Mouse (Mus musculus) layer of hippocampus, postnatal 10 days (tissue): ENCODE measurements at regions not wholly inside any gene's neighbourhood (a gene's known extent, or its start where the extent isn't known, plus 50 kb on each side); places are given as distances from the start of the nearest gene placed in this dataset.
"Not testable (repeated sequence)": the region's sequence is repeated elsewhere in the genome, so short reads cannot be mapped to it uniquely, and the experiment has no call there.

Source experiments
- DNase-seq, 2 experiments: peaks; one replicate each; pipeline ENCODE4 v3.0.0; 2021; ENCODE audit warnings: low spot score in 2 of 2

DNA sequence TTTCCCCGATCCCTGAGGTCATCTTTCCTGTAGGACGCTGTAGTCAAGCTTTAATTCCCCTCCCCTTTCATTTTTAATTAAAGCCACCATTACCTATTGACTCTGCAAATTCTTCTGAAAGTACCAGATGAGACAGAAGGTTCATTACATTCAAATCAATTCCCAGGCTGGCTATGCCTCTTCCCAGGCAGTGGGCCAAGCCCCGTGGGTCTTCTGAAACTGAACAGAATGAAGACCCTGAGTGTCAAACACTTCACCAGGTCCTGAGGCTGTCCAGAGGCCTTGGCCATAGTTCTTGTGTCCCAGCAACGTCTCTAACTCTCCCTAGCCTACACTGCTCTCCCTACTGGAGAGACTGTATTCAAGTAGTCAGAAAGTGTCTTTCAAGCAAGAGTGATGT is 607.4 kb downstream of the Pdcd6ip start:
- DNase-seq, result peak in 1 of 2 experiments; percentile 25

DNA sequence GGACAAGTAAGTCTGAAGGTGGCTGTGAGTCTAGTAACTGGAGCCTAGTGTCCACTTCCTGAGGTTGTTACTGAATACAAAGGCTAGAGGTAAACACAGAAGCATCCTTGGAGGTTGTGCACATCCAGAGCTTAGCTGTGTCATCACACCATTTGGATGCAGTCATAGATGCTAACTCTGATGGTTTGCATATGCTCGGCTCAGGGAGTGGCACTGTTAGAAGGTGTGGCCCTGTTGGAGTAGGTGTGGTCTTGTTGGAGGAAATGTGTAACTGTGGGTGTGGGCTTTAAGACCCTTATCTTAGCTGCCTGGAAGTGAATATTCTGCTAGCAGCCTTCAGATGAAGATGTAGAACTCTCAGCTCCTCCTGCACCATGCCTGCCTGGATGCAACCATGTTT is 612.6 kb downstream of the Pdcd6ip start:
- DNase-seq, result not testable (repeated sequence)

DNA sequence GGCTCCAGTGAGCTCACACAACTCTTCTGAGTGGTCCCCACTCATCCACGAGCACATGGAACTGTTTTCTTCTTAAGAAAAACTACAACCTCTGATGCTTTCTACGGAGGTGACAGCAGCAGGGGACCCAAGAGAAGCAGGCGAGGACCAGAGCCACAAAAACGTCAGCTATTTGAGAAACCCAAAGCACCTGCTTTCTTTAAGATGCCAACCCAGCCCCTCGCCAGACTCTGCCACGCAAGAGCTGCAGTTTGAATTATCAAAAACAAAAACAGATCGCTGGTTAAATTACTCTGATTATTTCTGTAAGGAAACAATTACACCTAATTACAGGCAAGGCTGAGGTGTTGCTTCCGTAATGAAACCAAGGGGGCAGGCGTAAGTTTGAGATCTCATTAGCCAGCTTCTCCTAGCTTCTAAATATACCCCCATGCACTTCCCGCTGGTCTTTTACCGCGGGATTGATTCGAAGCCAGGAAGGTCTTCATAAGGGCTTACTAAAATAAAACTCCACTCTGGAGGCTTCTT is 614.1 kb downstream of the Pdcd6ip start:
- no peak for DNase-seq

DNA sequence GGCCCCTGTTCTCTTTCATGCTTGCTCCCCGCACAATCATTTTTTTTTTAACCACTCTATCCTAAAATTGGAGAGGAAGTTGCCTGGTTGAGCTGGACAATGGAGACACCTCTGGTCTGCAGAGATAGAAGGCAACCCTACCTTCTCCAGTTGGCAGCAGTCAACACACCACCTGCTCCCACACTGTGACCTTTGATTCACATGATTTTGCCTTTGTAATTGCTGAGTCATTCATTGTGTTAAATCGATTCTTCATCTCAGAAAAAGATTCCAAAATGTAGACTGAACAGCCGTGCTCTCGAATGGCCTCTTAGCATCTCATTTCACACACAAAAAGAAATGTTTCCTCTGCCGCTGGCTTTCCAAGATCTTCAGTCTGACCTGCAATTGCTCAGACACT is 616.2 kb downstream of the Pdcd6ip start:
- DNase-seq, result no peak

DNA sequence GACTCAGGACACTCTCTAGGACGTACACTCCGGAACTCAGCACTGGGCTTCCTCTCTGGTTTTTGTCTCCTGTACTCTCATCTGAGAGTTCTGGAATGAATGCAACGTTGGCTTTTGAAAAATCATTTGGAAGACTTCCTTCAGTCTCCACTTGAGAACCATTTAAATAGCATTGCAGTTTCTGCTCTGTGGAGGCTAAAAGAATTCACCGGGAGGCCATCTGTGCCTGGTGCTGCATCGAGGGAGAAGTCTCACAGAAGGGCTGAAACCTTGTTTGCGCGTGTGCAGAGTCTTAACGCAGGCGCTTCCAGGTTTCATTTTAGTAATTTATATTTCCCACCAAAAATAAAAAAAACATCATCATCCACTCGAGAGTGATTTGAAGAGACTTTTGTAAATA is 620.3 kb downstream of the Pdcd6ip start:
- no peak for DNase-seq

DNA sequence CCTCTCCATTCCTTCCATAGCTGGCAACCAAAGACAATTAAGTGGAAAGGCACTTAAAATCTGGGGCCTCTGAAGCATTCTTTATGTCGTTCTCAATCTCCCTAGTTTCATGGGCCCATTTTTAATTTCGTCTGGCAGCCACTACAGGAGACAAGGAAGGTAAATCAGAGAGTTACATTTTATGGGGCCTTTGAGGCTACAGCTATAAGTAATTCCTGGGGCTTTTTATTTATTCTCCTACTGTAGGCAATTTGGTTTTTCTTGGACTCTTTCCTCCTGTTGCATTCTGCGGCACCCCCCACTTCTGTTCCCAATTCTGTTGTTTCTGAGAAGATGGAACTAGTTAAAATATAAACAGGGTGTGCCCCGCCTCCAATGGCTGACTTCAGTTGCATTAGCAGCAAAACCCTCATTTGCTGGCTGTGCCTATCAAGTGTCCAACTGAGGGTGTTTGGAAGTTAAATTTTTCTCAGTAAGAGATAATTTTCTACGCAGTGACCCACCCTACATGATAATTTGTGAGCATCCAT is 622.7 kb downstream of the Pdcd6ip start:
- DNase-seq, result no peak

DNA sequence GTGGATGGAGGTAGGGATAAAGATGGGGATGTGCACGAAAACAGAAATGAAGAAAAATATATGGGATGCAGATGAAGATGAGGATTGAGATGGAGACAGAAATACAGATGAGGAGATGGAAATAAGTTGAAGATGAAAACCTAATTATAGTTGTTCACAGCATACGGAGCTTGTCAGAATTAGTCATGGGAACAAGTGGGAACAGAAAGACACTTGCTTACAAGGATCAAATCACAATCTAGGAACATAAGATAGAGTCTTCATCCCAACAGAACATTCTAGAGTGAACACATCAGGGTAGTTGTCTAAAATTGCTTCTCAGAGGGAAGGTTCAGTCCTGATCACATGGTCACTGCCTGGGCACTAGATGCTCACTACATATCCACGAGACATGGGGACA is 633.2 kb downstream of the Pdcd6ip start:
- no peak for DNase-seq

DNA sequence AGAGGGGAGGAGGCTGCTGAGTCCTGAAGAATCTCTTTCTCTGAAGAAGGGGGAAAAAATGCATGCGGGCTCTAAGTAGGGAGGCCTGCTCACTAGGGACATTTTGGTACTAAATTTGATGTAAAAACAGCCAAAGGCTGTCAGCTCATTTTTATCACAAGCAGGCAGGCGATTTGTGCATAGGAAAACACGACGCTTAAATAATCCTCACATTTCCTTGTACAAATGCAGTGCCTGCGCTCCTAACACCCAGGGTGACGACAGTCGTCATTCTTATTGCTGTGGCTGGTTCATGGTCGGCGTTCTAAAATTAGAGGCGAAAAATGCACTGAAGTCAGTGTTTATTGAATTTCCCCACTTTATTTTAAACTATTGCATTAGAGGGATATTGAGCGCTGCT is 650.6 kb downstream of the Pdcd6ip start:
- no peak for DNase-seq

DNA sequence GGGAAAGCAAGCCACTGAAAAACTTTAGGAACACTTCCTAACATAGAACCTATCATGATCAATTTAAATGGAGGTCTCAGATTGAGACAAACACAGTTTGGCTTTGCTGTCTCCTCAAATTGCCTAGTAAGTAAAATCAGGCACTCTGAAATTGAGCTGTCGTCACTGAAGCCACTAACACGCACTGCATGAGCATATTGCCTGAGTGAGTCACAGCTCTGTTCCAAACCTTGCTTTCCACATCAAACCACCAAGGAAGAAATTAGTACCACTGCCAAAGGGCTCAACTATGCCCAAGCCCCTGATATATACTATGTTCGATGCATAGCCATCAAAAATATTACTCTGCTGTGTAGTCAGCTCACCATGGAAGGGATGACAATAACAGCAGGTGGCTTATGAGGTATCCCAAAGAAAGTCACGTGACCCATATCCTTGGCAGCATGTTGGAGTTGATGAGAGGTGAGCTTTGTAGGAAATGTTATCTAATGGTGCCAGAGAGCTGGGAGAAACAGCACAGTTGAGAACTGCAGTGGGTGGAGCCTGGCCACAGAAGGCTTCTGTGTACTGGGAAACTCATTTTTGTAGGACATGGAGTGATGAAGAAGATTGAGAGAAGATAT is 663.4 kb downstream of the Pdcd6ip start:
- no peak for DNase-seq

DNA sequence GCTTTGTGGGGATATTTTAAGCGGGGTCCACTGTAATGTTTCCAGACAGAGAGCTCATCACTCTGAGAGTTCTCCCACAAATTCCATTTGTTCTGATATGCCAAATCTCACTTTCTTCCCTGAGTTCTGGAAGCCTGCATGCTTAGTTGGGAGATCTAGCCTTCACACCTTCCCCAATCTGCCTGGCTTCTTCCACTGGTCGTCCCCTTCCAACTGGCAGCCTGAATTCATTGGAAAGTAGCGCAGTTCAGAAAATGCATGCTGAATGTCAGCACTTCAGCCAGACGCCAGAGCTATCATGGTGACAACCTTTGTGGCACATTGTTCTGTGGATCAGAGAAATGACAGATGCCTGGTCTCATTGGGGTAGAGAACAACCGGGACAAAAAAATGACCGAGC is 667.2 kb downstream of the Pdcd6ip start:
- no peak for DNase-seq

DNA sequence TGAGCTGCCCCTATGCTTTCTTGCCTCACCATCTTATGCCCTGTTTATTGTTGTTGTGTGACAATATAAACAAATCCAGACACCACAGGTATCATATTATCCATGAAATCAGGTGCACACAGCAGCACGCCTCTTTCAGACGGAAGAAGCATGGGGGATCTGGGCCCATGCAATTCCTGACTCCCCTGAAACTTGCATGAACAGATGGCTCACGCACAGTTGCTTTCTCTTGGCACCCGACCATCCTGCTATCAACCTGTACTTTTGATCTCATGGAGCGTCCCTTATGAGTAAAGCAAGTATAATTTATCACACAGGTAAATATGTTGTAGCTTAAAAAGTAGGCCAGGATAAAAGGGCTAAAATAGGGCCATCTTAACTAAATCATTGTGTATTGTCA is 674.1 kb downstream of the Pdcd6ip start:
- no peak for DNase-seq

DNA sequence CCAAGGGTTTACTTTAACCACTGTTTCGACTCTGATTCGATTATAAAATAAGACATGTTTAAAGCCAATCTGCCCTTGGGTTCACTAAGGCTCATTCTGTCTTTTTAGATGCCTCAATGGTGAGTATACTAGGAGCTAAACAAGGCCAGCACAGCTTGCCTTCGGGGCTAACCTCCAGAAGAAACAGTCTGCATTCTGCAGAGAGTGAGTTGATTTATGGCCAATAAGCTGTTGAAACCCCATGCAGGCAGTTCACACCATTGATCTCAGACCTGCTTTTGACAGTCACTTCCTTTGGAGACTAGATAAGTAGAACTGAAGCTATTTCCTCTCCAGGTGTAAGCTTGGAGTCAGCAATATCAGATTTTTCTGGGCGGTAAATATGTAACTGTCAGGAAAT is 679.0 kb downstream of the Pdcd6ip start:
- DNase-seq, result no peak

DNA sequence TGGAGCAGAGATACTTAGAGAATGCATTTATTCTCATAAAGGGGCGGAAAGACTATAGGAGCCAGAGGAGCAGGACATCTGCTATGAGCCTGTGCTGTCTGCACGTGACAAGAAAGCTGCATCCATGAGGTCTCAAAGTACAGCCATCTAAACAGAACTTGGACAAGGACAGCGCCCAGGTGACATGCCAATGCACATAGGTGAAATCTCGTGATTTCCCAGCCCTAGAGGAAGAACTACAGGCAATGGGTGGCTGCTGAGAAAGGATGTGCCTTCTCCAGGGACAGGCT is 681.2 kb downstream of the Pdcd6ip start:
- no peak for DNase-seq

DNA sequence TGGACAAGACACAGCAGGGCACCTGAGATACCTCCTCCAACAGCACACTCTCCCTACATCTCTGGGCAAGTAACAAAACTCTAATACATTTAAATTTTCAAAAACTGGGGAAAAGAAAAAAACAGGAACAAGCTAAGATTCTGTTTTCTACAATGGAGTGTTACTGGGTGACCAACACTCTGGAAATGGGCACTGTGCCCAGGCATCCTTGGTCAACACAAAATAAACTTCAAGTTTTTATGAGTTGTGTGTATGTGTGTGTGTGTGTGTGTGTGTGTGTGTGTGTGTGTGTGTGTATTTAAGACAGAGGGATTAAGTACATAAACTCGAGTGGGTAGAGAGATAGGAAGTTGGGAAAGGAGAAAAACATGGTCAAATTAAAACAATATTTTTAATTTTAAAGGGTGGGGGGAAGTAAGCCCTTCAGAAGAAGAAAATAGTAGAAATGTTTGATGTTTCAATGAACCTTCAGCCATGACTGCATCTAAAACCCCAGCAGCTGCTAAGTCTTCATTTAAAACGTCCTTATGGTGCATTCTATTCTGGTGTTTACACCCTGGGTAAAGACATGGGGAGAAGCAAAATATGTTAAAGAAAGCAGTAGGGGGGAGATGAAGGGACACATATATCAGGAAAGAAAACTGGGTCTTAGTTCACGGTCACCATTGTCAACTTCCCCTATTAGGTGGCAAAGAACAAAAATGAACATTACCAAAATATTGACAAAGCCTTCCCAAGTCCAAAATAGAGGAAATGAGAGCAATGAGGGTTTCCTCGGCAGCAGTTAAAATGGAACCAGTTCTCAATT is 681.8 kb downstream of the Pdcd6ip start:
- no peak for DNase-seq

DNA sequence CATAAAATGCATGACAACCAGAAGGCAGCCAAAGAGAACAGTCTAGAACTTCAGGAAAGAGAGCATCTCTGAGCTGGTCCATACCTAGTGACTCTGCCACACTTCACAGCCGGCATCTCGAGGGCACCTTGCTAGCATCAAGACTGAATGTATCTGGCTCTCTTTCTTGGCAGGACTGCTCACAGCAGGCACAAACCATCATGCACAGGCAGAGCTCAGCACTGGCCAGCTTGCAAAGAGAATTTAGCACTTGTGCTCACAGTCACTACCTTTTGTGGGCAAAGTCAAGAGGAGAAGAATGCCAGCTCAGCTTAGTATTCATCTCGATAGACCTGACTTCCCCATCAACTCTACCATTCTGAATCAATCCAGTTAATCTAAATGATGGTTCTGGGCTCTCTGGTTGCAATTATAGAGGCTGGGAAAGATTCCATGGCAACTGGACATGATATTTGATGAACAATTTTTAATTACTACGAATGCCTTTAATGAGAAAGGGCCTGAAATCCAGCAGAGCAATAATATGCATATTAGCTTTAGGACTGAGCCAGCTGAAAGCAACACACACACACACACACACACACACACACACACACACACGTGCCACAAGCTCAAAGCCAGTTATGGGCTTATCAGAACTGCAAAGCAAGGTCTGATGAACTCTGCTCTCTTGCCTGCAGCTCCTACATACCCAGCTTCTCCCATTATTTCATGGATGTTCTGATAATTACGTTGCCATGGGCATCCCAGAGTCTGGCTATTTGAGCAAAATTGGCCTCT is 686.0 kb downstream of the Pdcd6ip start:
- DNase-seq, result no peak

DNA sequence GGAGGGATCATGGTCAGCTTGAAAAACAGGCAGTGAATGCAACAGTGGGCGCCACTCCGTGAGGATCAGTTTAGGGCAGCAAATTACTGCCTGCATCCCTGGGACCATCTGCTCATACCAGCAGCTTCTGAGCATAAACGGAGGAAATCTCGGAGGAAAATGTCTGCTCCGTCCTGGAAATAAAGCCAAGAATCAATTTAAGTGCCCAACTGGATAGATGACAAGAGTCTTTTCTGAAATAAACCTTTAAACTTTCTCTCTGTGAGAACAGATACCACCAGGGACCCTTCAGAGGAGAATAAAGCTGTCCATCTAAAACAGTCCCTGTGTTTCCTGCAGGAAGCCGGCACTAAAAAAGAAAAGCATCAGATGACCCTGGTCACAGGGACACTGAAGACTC is 688.5 kb downstream of the Pdcd6ip start:
- no peak for DNase-seq

DNA sequence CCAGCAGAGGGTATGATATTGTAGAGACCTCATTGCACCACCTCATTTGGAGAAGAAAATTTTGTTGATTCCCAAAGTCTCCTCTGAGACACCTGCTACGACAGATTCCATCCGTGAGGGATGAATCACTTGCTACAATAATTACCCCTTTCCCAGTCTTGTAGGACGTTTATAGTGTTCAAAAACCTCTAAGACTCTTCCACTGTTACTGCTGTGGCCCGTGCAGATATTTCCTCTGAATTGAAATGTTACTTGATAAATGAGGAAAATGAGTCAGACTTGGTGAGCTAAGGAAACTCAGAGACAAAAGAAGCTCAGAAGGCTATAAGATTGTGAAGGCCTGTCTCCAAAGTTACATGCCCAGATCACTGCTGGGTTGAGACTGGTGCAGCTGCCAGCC is 700.0 kb downstream of the Pdcd6ip start:
- DNase-seq, result no peak

DNA sequence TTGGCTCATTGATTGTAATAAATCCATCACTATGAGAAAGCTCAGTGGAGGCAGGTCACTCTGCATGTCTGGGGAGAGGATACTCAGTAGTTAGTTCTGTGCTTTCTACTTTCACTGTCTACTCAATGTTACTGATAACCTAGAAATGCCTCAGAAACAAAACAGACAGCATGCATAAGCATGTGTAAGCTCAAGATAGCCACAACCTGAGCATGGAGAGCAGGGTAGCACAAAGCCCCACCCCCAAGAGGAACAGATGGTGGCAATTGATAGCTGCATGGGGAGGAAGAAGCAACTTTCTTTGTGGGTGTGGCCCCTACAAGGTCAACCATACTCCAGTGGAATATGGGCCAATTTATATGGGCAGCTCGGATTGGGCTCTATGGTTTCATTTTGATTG is 711.9 kb downstream of the Pdcd6ip start:
- no peak for DNase-seq

DNA sequence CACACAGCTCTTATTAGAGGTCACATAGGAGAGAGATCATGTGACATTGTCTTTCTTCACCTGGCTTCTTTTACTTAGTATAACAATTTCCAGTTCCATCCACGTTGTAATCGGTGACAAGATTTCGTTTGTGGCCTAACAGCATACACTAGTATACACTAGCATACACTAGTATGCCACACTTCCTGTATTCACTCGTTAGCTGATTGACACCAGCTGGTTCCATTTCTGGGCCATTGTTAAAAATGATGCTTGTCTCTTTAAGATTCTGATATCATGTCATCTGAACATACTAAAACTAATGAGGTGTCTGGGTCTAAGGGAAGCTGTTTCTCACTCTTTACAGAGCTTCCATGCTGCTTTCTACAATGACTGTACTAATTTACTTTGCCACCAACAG is 713.3 kb downstream of the Pdcd6ip start:
- no peak for DNase-seq

DNA sequence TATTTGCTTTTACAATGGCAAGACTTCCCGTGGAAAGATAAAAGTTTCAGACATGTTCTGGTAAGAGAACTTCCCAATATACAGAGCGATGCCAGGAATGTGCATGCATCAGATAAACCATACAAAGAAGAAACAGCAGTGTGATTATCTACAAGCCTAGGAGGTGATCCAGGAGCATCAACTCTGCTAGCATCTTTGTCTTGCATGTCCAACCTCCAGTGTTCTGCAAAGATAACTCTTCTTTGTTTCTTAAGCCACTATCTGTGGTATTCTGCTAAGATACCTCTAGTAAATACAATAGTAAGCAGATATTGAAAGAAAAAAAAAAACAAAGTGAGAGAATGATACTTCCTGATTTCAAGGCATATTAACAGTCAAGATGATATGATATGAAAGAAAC is 714.4 kb downstream of the Pdcd6ip start:
- no peak for DNase-seq

DNA sequence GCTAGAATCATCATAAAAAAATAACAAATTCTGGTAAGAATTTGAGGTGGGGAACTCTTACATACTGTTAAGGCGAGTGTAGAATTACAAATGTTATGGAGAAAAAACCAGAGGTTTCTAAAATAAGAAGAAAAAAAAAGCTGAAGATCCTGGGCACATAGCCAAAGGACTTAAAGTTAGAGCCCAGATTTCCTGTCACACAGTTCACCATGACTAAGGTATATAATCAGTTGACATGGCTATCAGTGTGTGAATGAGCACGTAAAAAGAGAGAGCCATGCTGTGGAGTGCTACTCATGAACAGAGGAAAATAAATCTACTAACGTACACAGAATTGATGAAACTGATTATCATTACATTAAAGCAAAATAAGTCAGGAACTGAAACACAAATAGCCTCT is 715.1 kb downstream of the Pdcd6ip start:
- no peak for DNase-seq

DNA sequence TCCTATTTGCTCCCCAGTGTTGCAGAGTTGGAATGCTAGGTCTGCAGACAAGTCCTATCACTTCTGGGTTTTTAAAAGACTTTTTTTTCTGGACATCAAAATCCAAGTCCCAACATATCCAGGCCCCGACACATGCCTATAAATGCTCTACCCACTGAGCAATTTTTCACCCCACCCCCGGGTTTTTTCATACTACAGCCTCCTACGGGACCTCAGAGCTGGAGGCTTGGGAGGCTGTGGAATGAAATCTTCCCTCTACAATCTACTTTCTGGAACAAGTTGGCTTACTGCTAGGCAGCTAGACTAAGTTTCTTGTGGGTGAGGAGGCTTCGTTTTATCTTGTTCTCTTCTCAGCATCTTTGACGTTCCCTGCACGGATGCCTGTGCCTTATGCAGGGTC is 724.7 kb downstream of the Pdcd6ip start:
- DNase-seq, result no peak
